ENCODE assay signal across 8 mouse cellular contexts in the genomic region with DNA sequence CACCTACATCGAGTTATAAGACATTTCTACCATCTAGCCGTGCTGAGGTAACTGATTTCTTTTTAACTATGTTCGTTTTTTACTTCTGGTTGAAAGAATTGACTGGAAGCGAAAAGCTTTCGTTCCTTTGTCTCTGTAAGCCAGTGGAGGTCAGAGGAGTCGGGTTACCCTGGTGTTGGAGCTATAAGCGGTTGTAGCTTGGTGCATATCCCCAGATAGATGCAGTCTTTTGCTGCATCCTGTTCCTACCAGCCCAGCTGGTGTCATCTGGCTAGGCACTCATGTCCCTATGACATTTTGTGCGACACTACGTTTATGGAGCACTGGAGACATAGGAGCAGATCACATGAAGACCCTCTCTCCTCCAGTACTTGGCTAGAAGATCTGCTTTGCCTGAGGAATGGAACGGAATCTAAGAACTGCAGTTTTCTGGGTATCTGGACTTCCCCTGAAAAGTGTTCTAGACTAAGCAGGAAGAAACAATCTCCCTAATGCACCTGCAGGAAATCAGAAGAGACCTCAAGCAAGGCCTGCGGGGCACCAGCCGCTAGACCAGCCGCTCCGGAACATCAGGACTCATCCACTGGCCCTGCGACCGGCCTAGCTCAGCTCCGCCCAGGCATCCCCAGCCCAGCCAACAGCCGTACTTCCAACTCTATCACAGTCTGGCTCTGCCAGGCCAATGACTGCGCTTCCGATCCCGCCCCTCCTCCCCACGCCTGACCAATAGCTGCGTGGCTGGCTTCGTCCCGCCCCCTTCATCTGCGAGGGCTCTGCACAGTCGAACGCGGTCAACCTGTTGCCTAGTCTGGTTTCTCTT. TPM values are rescaled to one million over a fixed set of nuclear protein-coding genes. Genes with fewer than 3 reads are reported as not detected.
DNase-seq lines count a peak whose midpoint lies in the region; ATAC-seq and TF ChIP-seq lines count a peak whose summit lies in the region.

A gene (plus strand): TSS at position 757 of the 820 bp plus-strand sequence.

- peak within 1 kb of the TSS; percentile 72 for H3K4me3 ChIP-seq in C2C12 (ENCODE audit: insufficient read depth, poor library complexity, severe bottlenecking)
- H3K4me3 ChIP-seq in erythroblast, embryonic 14.5 days (replicated peaks): peak within 1 kb of the TSS; percentile 78
- peak within 1 kb of the TSS; percentile 77 for H3K4me3 ChIP-seq in heart, embryonic 11.5 days (ENCODE audit: low read depth, low read length)
- H3K4me3 ChIP-seq in kidney, embryonic 16.5 days (ENCODE audit: low read length): peak within 1 kb of the TSS; percentile 66
- H3K4me3 ChIP-seq in liver, adult 2 months (ENCODE audit: insufficient read depth, low read depth, low read length): peak within 1 kb of the TSS; percentile 86
- peak within 1 kb of the TSS; percentile 57 for H3K4me3 ChIP-seq in myocyte

- peak within 1 kb of the TSS; percentile 74 for H3K27ac ChIP-seq in heart, embryonic 11.5 days (ENCODE audit: low read depth, low read length)
- peak within 1 kb of the TSS; percentile 89 for H3K27ac ChIP-seq in kidney, embryonic 16.5 days (ENCODE audit: low read length)
- peak within 1 kb of the TSS; percentile 96 for H3K27ac ChIP-seq in liver, adult 2 months (replicated peaks; ENCODE audit: insufficient read depth, low read depth, low read length)

- peaks cover 27% of the 10 kb centered on the region for H3K79me2 ChIP-seq in C2C12 (ENCODE audit: control insufficient read depth, insufficient read depth)
- peaks cover 18% of the 10 kb centered on the region for H3K79me2 ChIP-seq in liver, adult 2 months (ENCODE audit: control insufficient read depth, insufficient read depth, low read length)
- H3K79me2 ChIP-seq in myocyte (ENCODE audit: control insufficient read depth, insufficient read depth): no peaks in the 10 kb centered on the region

- peaks cover 2% of the 10 kb centered on the region for H3K79me3 ChIP-seq in C2C12 (ENCODE audit: low read depth)

- no peaks in the 10 kb centered on the region for H3K27me3 ChIP-seq in C2C12 (ENCODE audit: control insufficient read depth, insufficient read depth, insufficient read length)
- H3K27me3 ChIP-seq in erythroblast, embryonic 14.5 days (ENCODE audit: control insufficient read depth): no peaks in the 10 kb centered on the region
- H3K27me3 ChIP-seq in heart, embryonic 11.5 days (ENCODE audit: control insufficient read depth, insufficient read depth, low read length): no peaks in the 10 kb centered on the region
- H3K27me3 ChIP-seq in kidney, embryonic 16.5 days (ENCODE audit: insufficient read depth, low read length): no peaks in the 10 kb centered on the region
- H3K27me3 ChIP-seq in liver, adult 2 months (ENCODE audit: control insufficient read depth, insufficient read depth, low read length): no peaks in the 10 kb centered on the region
- H3K27me3 ChIP-seq in myocyte (ENCODE audit: control insufficient read depth, insufficient read depth, insufficient read length): no peaks in the 10 kb centered on the region
- H3K27me3 ChIP-seq in splenic B cell, adult 2 months (ENCODE audit: control insufficient read depth, insufficient read depth, low read length, poor library complexity, severe bottlenecking): no peaks in the 10 kb centered on the region

- H3K36me3 ChIP-seq in C2C12 (ENCODE audit: control insufficient read depth, insufficient read depth) (peaks cover 8% of the 10 kb centered on the region), myocyte (ENCODE audit: control insufficient read depth, insufficient read depth) (peaks cover 8% of the 10 kb centered on the region)
- H3K36me3 ChIP-seq in erythroblast, embryonic 14.5 days (ENCODE audit: control insufficient read depth): peaks cover 41% of the 10 kb centered on the region
- H3K36me3 ChIP-seq in heart, embryonic 11.5 days (ENCODE audit: control insufficient read depth, insufficient read depth, low read length): no peaks in the 10 kb centered on the region
- peaks cover 9% of the 10 kb centered on the region; the same call in 1 of the 2 replicates for H3K36me3 ChIP-seq in kidney, embryonic 16.5 days (ENCODE audit: insufficient read depth, low read length)
- peaks cover 15% of the 10 kb centered on the region for H3K36me3 ChIP-seq in liver, adult 2 months (ENCODE audit: control insufficient read depth, insufficient read depth, low read length)
- H3K36me3 ChIP-seq in splenic B cell, adult 2 months (ENCODE audit: control insufficient read depth, insufficient read depth, low read length, poor library complexity, severe bottlenecking): no peaks in the 10 kb centered on the region

- peak within 1 kb of the TSS; percentile 87 for H3K9ac ChIP-seq in heart, embryonic 11.5 days (ENCODE audit: low read depth, low read length)
- peak within 1 kb of the TSS; percentile 81 for H3K9ac ChIP-seq in kidney, embryonic 16.5 days (replicated peaks; ENCODE audit: low read length)
- peak within 1 kb of the TSS; percentile 92 for H3K9ac ChIP-seq in liver, adult 2 months (ENCODE audit: low read depth, low read length)

- no peaks in the 10 kb centered on the region for H3K9me3 ChIP-seq in erythroblast, embryonic 14.5 days (ENCODE audit: control insufficient read depth, low read length)
- no peaks in the 10 kb centered on the region for H3K9me3 ChIP-seq in heart, embryonic 11.5 days (replicated peaks; ENCODE audit: control insufficient read depth, low read length)
- no peaks in the 10 kb centered on the region for H3K9me3 ChIP-seq in kidney, embryonic 16.5 days (ENCODE audit: low read length)

- no peak for TF ChIP-seq CTCF in C2C12 (IDR thresholded peaks at IDR 0.05; ENCODE audit: control insufficient read depth, insufficient read depth, insufficient read length)
- TF ChIP-seq CTCF in brain, embryonic 14.5 days (IDR thresholded peaks at IDR 0.05; ENCODE audit: borderline replicate concordance, extremely low read depth, insufficient read depth, insufficient read length): no peak
- TF ChIP-seq CTCF in liver, adult 2 months (IDR thresholded peaks at IDR 0.05; ENCODE audit: low read depth, low read length): no peak

- peak within 1 kb of the TSS; percentile 95 for H3K4me2 ChIP-seq in heart, embryonic 11.5 days
- H3K4me2 ChIP-seq in kidney, embryonic 16.5 days (replicated peaks; ENCODE audit: low read depth, low read length): peak within 1 kb of the TSS; percentile 63
- H3K4me2 ChIP-seq in myocyte (ENCODE audit: low read depth): peak within 1 kb of the TSS; percentile 99

- TF ChIP-seq POLR2A in brain, embryonic 14.5 days (IDR thresholded peaks at IDR 0.05; ENCODE audit: borderline replicate concordance, extremely low read depth, insufficient read depth, insufficient read length, poor library complexity, severe bottlenecking): peak; percentile 76; the same call in 1 of the 2 replicates
- peak; percentile 80 for TF ChIP-seq POLR2A in liver, adult 2 months (IDR thresholded peaks at IDR 0.05; ENCODE audit: extremely low read depth, insufficient read depth, low read length)
- peak; percentile 83 for TF ChIP-seq POLR2A in myocyte (IDR thresholded peaks at IDR 0.05; ENCODE audit: insufficient read length, low read depth)

- peak; percentile 98 for DNase-seq in brain, embryonic 14.5 days (ENCODE audit: low read depth)
- peak; percentile 93 for DNase-seq in liver, adult 2 months (ENCODE audit: extremely low read depth, low read depth, low spot score)
- peak; percentile 95 for DNase-seq in splenic B cell, adult 2 months (ENCODE audit: low read depth, low spot score)

- peak within 1 kb of the TSS; percentile 82 for H3ac ChIP-seq in C2C12 (ENCODE audit: control insufficient read depth, insufficient read length, low read depth)
- peak within 1 kb of the TSS; percentile 5 for H3ac ChIP-seq in myocyte (ENCODE audit: control insufficient read depth, insufficient read length)

- peak; percentile 99 for ATAC-seq in heart, embryonic 11.5 days (replicated peaks; ENCODE audit: insufficient number of reproducible peaks, low FRiP score, low TSS enrichment)
- peak; percentile 100 for ATAC-seq in kidney, embryonic 16.5 days (ENCODE audit: low FRiP score, low TSS enrichment)

- H3K4me1 ChIP-seq in erythroblast, embryonic 14.5 days (ENCODE audit: control insufficient read depth): peaks cover 70% of the 10 kb centered on the region
- H3K4me1 ChIP-seq in heart, embryonic 11.5 days (ENCODE audit: control insufficient read depth, insufficient read depth, low read length): peaks cover 20% of the 10 kb centered on the region
- H3K4me1 ChIP-seq in kidney, embryonic 16.5 days (ENCODE audit: insufficient read depth, low read length): peaks cover 19% of the 10 kb centered on the region
- H3K4me1 ChIP-seq in liver, adult 2 months (ENCODE audit: control insufficient read depth, insufficient read depth, low read length): peaks cover 11% of the 10 kb centered on the region

- 13% methylated on average over 29 of the region's 29 CpGs for WGBS in heart, embryonic 11.5 days (ENCODE audit: insufficient replicate concordance)
- whole genome bisulfite sequencing in kidney, embryonic 16.5 days: 9% methylated on average over 29 of the region's 29 CpGs
- 16% methylated on average over 29 of the region's 29 CpGs for WGBS in liver, adult 2 months

TF ChIP-seq in C2C12, 6 proteins besides CTCF, POLR2A, EP300 and RAD21:
- no peak for TF ChIP-seq CEBPB (IDR thresholded peaks at IDR 0.05; ENCODE audit: low read depth)
- no peak for TF ChIP-seq MYOD1 (IDR thresholded peaks at IDR 0.05; ENCODE audit: control insufficient read depth, insufficient read length, low read depth)
- TF ChIP-seq MYOG (IDR thresholded peaks at IDR 0.05; ENCODE audit: control insufficient read depth, extremely low read depth, insufficient read length): no peak
- TF ChIP-seq MAX (IDR thresholded peaks at IDR 0.05): no peak
- no peak for TF ChIP-seq USF1 (IDR thresholded peaks at IDR 0.05; ENCODE audit: low read depth)
- no peak for TF ChIP-seq FOSL1 (IDR thresholded peaks at IDR 0.05; ENCODE audit: insufficient read depth, low read length, poor library complexity, severe bottlenecking)
TF ChIP-seq in C2C12: peak in this region for 0.

TF ChIP-seq in myocyte, 11 proteins besides CTCF, POLR2A, EP300 and RAD21:
- TF ChIP-seq SRF (IDR thresholded peaks at IDR 0.05; ENCODE audit: control insufficient read depth, insufficient read length, low read depth) (peak; percentile 71), POLR2AphosphoS2 (IDR thresholded peaks at IDR 0.05; ENCODE audit: insufficient read length, low read depth) (peak; percentile 90), MYOD1 (IDR thresholded peaks at IDR 0.05; ENCODE audit: control insufficient read depth in 1 of 3, insufficient read length in 2 of 3, low read depth in 2 of 3) (peak in 1 of 3 experiments; percentile 55), MYOG (IDR thresholded peaks at IDR 0.05; ENCODE audit: control insufficient read depth in 1 of 3, insufficient read depth in 1 of 3, insufficient read length in 2 of 3, low read depth in 2 of 3) (peak in 1 of 3 experiments; percentile 11), USF1 (IDR thresholded peaks at IDR 0.05; ENCODE audit: low read depth) (no peak)

RNA-seq across cellular contexts. Expression of the gene that starts here (rescaled TPM):
- polyA plus RNA-seq in C2C12 (2012; fragmentation: generic; extraction: Trizol) (19.1 TPM), myocyte (2012; fragmentation: generic; extraction: Trizol) (16.6 TPM)
- polyA plus RNA-seq in brain, embryonic 14.5 days (2012; rRNA removed): 9.3 and 10.4 TPM in 2 replicates
- 3.2 and 4.8 TPM in 2 replicates for polyA plus RNA-seq in erythroblast, embryonic 14.5 days (2012)
- 15.2 and 18.5 TPM in 2 replicates for polyA plus RNA-seq in heart, embryonic 11.5 days (2014; fragmentation: Nextera tagmentation; extraction: Ambion mirVana)
- 37.9 TPM in 2 replicates for polyA plus RNA-seq in kidney, embryonic 16.5 days (2015; fragmentation: Nextera tagmentation; extraction: Ambion mirVana)
- 25.0 and 40.6 TPM in 2 replicates for total RNA-seq in liver, adult 2 months (2014; rRNA removed)
- 134 and 135 TPM in 2 replicates for polyA plus RNA-seq in liver, adult 2 months (2012; rRNA removed)

Comparison
In these comparisons a context has a peak if more than half of its experiments do, and no peak if none do; other contexts are left out.
1. Peak in every context shown above with its lines: DNase-seq, ATAC-seq, H3K4me3 ChIP-seq and H3K27ac ChIP-seq.